Mouse (Mus musculus): ENCODE results near the gene Poll.

DNA sequence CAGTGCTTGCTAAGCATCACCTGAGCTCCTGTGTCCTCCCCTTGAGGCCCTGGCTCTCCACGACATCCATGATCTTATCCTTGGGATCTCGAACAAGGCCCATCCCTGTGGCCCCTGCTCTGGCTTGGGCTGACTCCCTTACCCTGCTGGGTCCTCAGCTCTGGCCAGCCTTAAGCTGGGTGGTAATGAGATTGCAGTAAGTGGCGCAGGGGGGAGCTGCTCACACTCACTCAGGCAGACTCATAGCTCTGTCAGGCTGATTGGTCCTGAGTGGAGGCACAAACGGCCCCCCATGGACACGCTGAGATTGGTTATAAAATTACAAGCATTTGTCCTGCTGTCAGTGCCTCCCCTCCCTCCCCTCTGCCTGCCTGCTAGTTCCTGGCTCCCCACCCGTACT lies 24.4 kb downstream of the Poll start:
- TF ChIP-seq CTCF (IDR thresholded peaks at IDR 0.05; ENCODE audit: control insufficient read depth, insufficient read depth, insufficient read length): no peak
- no peak for TF ChIP-seq CEBPB (IDR thresholded peaks at IDR 0.05; ENCODE audit: low read depth)
- TF ChIP-seq MYOG (IDR thresholded peaks at IDR 0.05; ENCODE audit: control insufficient read depth, extremely low read depth, insufficient read length): no peak

Data from C2C12 (cell line).